Mouse (Mus musculus): ENCODE measurements around the gene Pglyrp1.

Gene Pglyrp1

GRCm38 (mm10) chr7:18871031-18871430 is at the start of gene Pglyrp1:
Gene Pglyrp1, plus strand, starts transcription at chr7:18871331.
- ChIA-PET POLR2A (interaction anchor here in 1 of 4 experiments (0.6 kb wide), 1 partner anchor 747 kb away, joined by 5 read pairs; no protein-coding TSS in a partner anchor), CTCF (interaction anchor here in 3 of 4 experiments (0.6 to 2.6 kb wide), 6 partner anchors 11 to 516 kb away, joined by 3 to 12 read pairs (median 6); partner anchors contain the start of gene Rsph6a (in 1 of the 3))

- ChIA-PET CTCF (interaction anchor here in 1 of 4 experiments (0.6 kb wide), 1 partner anchor 26 kb away, joined by 3 read pairs; no protein-coding TSS in a partner anchor), POLR2A (no interaction called here)
Measured at GRCm38 (mm10) chr7:18821507-18821906, 49.6 kb upstream of the Pglyrp1 start, which contains the start of gene Psg17. Gene Psg17, minus strand, starts transcription at chr7:18821607.

- ChIA-PET POLR2A (interaction anchor here in 3 of 4 experiments (0.7 to 1.2 kb wide), 6 partner anchors 8 to 1093 kb away, joined by 3 to 7 read pairs (median 4); partner anchors contain the start of genes Mill2 (in 2 of the 3) and Pvr (in 1 of the 3)), CTCF (interaction anchor here in 3 of 4 experiments (0.6 to 2.1 kb wide), 20 partner anchors 10 to 440 kb away, joined by 3 to 12 read pairs (median 3); partner anchors contain the start of genes Mill2 (in 1 of the 3), Nanos2 (in 1 of the 3) and Pglyrp1 (in 1 of the 3))
Measured at GRCm38 (mm10) chr7:18827792-18828546, 43.2 kb upstream of the Pglyrp1 start.

- POLR2A ChIA-PET = interaction anchor here in 3 of 4 experiments (0.7 to 1.2 kb wide), 5 partner anchors 9 to 1092 kb away, joined by 3 to 7 read pairs (median 4); partner anchors contain the start of genes Mill2 (in 2 of the 3) and Pvr (in 1 of the 3)
- CTCF ChIA-PET = interaction anchor here in 3 of 4 experiments (0.6 to 2.1 kb wide), 20 partner anchors 9 to 1121 kb away, joined by 3 to 12 read pairs (median 4); partner anchors contain the start of genes Mill2 (in 1 of the 3), Nanos2 (in 1 of the 3) and Pglyrp1 (in 1 of the 3)
Measured at GRCm38 (mm10) chr7:18828592-18828991, 42.5 kb upstream of the Pglyrp1 start.

- CTCF ChIA-PET = interaction anchor here in 1 of 4 experiments (2.1 kb wide), 1 partner anchor 43 kb away, joined by 12 read pairs; the partner anchor contains the start of gene Pglyrp1
- POLR2A ChIA-PET = no interaction called here
Measured at GRCm38 (mm10) chr7:18829545-18829944, 41.6 kb upstream of the Pglyrp1 start.

- ChIA-PET POLR2A (interaction anchor here in 2 of 4 experiments (0.5 to 1.0 kb wide), 2 partner anchors 40 to 80 kb away, joined by 3 read pairs; no protein-coding TSS in a partner anchor), CTCF (interaction anchor here in 3 of 4 experiments (0.5 to 0.9 kb wide), 5 partner anchors 33 to 1893 kb away, joined by 3 to 7 read pairs (median 3); no protein-coding TSS in a partner anchor)
Measured at GRCm38 (mm10) chr7:18832298-18832697, 38.8 kb upstream of the Pglyrp1 start.

- POLR2A ChIA-PET = interaction anchor here in 3 of 4 experiments (1.1 to 2.5 kb wide), 6 partner anchors 10 to 43 kb away, joined by 3 to 7 read pairs (median 4); no protein-coding TSS in a partner anchor
Measured at GRCm38 (mm10) chr7:18839865-18840264, 31.3 kb upstream of the Pglyrp1 start, which contains the start of gene Mill2. Gene Mill2, plus strand, starts transcription at chr7:18839966.

GRCm38 (mm10) chr7:18840386-18841173 is 30.6 kb upstream of the Pglyrp1 start:
- ChIA-PET POLR2A (interaction anchor here in 3 of 4 experiments (0.6 to 2.5 kb wide), 8 partner anchors 10 to 1778 kb away, joined by 3 to 7 read pairs (median 3); partner anchors contain the start of gene Hif3a (in 1 of the 3)), CTCF (interaction anchor here (0.5 to 1.7 kb wide), 6 partner anchors 12 to 470 kb away, joined by 3 to 9 read pairs (median 3); no protein-coding TSS in a partner anchor)

More at GRCm38 (mm10) chr7:18839865-18840264, 31.3 kb upstream of the Pglyrp1 start, which contains the start of gene Mill2:
- CTCF ChIA-PET = interaction anchor here in 2 of 4 experiments (0.5 to 1.7 kb wide), 2 partner anchors 11 to 32 kb away, joined by 3 to 9 read pairs; no protein-coding TSS in a partner anchor

GRCm38 (mm10) chr7:18841174-18841567 is 30.0 kb upstream of the Pglyrp1 start:
- ChIA-PET CTCF (interaction anchor here in 3 of 4 experiments (0.5 to 1.2 kb wide), 3 partner anchors 13 to 470 kb away, joined by 3 read pairs; no protein-coding TSS in a partner anchor), POLR2A (interaction anchor here in 2 of 4 experiments (0.6 to 2.5 kb wide), 3 partner anchors 13 to 626 kb away, joined by 3 to 7 read pairs (median 3); no protein-coding TSS in a partner anchor)

GRCm38 (mm10) chr7:18844811-18845210 is 26.3 kb upstream of the Pglyrp1 start:
- POLR2A ChIA-PET = interaction anchor here in 1 of 4 experiments (0.6 to 1.9 kb wide), 2 partner anchors 98 to 133 kb away, joined by 5 to 6 read pairs; no protein-coding TSS in a partner anchor

GRCm38 (mm10) chr7:18848395-18848794 is 22.7 kb upstream of the Pglyrp1 start:
- ChIA-PET CTCF (interaction anchor here in 1 of 4 experiments (0.8 kb wide), 1 partner anchor 596 kb away, joined by 3 read pairs; no protein-coding TSS in a partner anchor), POLR2A (no interaction called here)

More at GRCm38 (mm10) chr7:18844811-18845210, 26.3 kb upstream of the Pglyrp1 start:
- CTCF ChIA-PET = no interaction called here

GRCm38 (mm10) chr7:18858310-18858916 is 12.7 kb upstream of the Pglyrp1 start:
- ChIA-PET POLR2A (interaction anchor here in 1 of 4 experiments (0.7 kb wide), 1 partner anchor 1818 kb away, joined by 3 read pairs; no protein-coding TSS in a partner anchor), CTCF (interaction anchor here in 1 of 4 experiments (0.7 kb wide), 1 partner anchor 34 kb away, joined by 3 read pairs; no protein-coding TSS in a partner anchor)

GRCm38 (mm10) chr7:18862801-18863200 is 8.3 kb upstream of the Pglyrp1 start:
- ChIA-PET CTCF (interaction anchor here in 1 of 4 experiments (1.5 kb wide), 1 partner anchor 10 kb away, joined by 3 read pairs; no protein-coding TSS in a partner anchor), POLR2A (no interaction called here)

- ChIA-PET POLR2A (interaction anchor here in 1 of 4 experiments (0.7 kb wide), 2 partner anchors 13 to 16 kb away, joined by 3 read pairs; no protein-coding TSS in a partner anchor), CTCF (interaction anchor here (0.6 to 0.9 kb wide), 7 partner anchors 14 to 277 kb away, joined by 3 to 5 read pairs (median 3); no protein-coding TSS in a partner anchor)
Measured at GRCm38 (mm10) chr7:18868491-18868890, 2.6 kb upstream of the Pglyrp1 start.

- ChIA-PET CTCF (interaction anchor here in 3 of 4 experiments (0.6 to 2.6 kb wide), 12 partner anchors 12 to 361 kb away, joined by 3 to 14 read pairs (median 4); partner anchors contain the start of gene Rsph6a (in 1 of the 3)), POLR2A (interaction anchor here in 3 of 4 experiments (0.5 to 2.6 kb wide), 30 partner anchors 8 to 1810 kb away, joined by 3 to 9 read pairs (median 4); partner anchors contain the start of genes Ccdc61 (in 1 of the 3), Hif3a (in 1 of the 3), Mill2 (in 1 of the 3) and Mypop (in 1 of the 3))
Measured at GRCm38 (mm10) chr7:18872014-18872802, 1.1 kb downstream of the Pglyrp1 start.

Measured in embryonic stem cell, embryonic (primary cell).